Mouse (Mus musculus): ENCODE measurements at regions not wholly inside any gene's neighbourhood (a gene's known extent, or its start where the extent isn't known, plus 50 kb on each side); places are given as distances from the start of the nearest gene placed in this dataset.
A peak's percentile ranks its signal among the peaks of the same experiment; 100 is the strongest.

DNA sequence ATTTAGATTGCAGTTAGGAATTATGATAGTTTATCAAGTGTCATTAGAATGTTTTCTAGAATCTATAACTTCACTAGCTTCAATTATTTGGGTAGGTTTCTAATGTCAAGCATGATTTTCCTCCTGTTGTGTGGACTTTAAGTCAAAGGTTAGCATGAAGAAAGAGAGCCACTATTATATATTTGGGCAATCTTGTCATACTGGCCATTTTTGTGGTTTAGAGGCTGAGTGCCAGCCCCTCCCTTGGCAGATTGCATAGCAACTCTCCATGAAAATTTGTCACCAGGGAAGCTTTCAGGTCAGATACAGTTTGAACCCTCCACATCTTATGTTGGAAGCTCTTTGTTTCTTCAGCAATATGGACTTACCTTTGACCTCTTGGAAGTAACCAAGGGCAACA is 806.7 kb upstream of the Lrrc4c start:
- DNase-seq (ENCODE audit: low spot score) (no peak), ATAC-seq (replicated peaks; ENCODE audit: low FRiP score) (no peak)
- Histone ChIP-seq H3K27ac (ENCODE audit: low read depth, low read length) (no peak overlapping the region), H3K4me3 (ENCODE audit: low read depth, low read length) (no peak overlapping the region), H3K4me1 (replicated peaks; ENCODE audit: control insufficient read depth, insufficient read depth, low read length) (no peaks in the 10 kb centered on the region), H3K4me2 (ENCODE audit: low read depth, low read length, severe bottlenecking) (no peak overlapping the region), H3K27me3 (ENCODE audit: control insufficient read depth, insufficient read depth, low read length) (no peaks in the 10 kb centered on the region), H3K9ac (ENCODE audit: low read length) (no peak overlapping the region), H3K9me3 (ENCODE audit: control insufficient read depth, low read length) (no peaks in the 10 kb centered on the region), H3K36me3 (ENCODE audit: control insufficient read depth, insufficient read depth, low read length) (no peaks in the 10 kb centered on the region)

DNA sequence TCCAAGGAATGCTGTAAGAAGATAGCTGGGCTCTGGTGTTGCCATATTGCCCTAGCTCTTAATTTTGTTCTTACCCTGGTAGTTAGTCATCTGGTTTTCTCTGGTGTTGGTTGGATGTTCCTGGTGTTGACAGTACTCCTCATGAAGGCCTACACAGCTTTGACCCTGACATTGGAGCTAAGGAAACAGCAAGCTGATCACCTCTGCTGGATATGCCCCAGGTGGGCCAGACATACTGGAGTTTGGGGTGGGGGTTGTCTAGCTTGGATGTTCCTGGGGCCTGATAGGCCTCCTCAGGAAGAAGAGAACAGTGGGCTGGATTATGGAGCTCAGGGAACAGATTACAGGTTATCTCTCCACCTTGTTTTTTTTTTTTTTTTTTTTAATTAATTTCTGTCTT is 796.3 kb upstream of the Lrrc4c start:
- DNase-seq (ENCODE audit: low spot score), result no peak
- Histone ChIP-seq H3K27me3 (ENCODE audit: control insufficient read depth, insufficient read depth, low read length) (no peaks in the 10 kb centered on the region), H3K9ac (ENCODE audit: low read length) (no peak overlapping the region), H3K4me1 (replicated peaks; ENCODE audit: control insufficient read depth, insufficient read depth, low read length) (no peaks in the 10 kb centered on the region), H3K36me3 (ENCODE audit: control insufficient read depth, insufficient read depth, low read length) (no peaks in the 10 kb centered on the region), H3K27ac (ENCODE audit: low read depth, low read length) (no peak overlapping the region), H3K9me3 (ENCODE audit: control insufficient read depth, low read length) (no peaks in the 10 kb centered on the region), H3K4me3 (ENCODE audit: low read depth, low read length) (no peak overlapping the region), H3K4me2 (ENCODE audit: low read depth, low read length, severe bottlenecking) (no peak overlapping the region)
- ATAC-seq (replicated peaks; ENCODE audit: low FRiP score), result no peak

DNA sequence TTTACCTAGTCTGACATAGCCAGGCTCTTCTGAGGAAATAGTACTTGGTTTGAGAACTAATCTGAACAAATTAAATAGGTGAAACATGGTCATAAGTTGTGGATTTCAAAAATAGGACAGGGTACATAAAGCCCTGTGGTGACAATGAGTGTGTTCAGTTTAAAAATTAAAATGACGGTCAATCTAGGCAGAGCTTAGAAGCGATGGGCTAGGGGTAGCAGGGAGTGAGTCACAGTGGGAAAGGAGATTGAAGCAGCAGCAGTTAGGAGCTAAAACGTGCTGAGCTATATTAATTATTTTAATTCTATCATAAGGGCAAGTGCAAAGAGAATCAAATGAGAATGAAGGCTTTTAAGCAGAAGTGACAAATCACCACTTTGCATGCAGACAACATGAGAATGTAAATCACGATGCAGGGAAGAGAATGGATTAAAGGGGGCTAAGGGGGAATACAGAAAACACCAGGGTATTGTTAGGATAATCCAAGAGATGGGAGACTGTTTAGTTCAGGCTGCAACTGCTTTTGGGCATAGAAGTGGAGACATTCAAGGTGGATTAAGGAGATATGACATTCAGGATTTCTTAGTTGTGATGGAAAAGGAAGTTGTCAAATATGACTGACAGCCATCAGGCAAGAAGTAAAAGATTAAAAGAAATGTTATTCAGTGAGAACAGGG is 793.2 kb upstream of the Lrrc4c start:
- 51% methylated on average over 4 of the region's 4 CpGs for WGBS
- Histone ChIP-seq H3K36me3 (ENCODE audit: control insufficient read depth, insufficient read depth, low read length) (no peaks in the 10 kb centered on the region), H3K9me3 (ENCODE audit: control insufficient read depth, low read length) (no peaks in the 10 kb centered on the region), H3K27me3 (ENCODE audit: control insufficient read depth, insufficient read depth, low read length) (no peaks in the 10 kb centered on the region), H3K4me1 (replicated peaks; ENCODE audit: control insufficient read depth, insufficient read depth, low read length) (no peaks in the 10 kb centered on the region), H3K4me3 (ENCODE audit: low read depth, low read length) (no peak overlapping the region), H3K4me2 (ENCODE audit: low read depth, low read length, severe bottlenecking) (no peak overlapping the region), H3K9ac (ENCODE audit: low read length) (no peak overlapping the region), H3K27ac (ENCODE audit: low read depth, low read length) (no peak overlapping the region)
- no peak for DNase-seq (ENCODE audit: low spot score)
- ATAC-seq (replicated peaks; ENCODE audit: low FRiP score), result no peak

DNA sequence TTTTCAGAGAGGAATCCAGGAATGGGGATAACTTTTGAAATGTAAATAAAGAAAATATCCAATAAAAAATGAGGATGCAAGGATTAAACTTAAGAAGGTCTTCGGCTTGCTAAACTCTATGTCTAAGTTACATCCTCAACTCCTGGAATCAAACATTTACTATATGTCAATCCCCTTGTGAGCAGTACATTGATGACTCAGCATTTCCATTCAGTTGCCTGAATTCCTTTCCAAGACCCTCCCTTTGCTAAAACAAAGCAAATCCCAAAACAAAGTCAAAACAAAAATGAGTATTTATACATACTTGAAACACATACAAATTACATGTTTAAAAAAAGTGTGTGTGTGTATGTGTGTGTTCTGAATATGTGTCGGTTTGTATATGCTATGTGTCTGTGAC is 753.9 kb upstream of the Lrrc4c start:
- Histone ChIP-seq H3K9ac (ENCODE audit: low read length) (no peak overlapping the region), H3K9me3 (ENCODE audit: control insufficient read depth, low read length) (no peaks in the 10 kb centered on the region), H3K27ac (ENCODE audit: low read depth, low read length) (no peak overlapping the region), H3K4me1 (replicated peaks; ENCODE audit: control insufficient read depth, insufficient read depth, low read length) (no peaks in the 10 kb centered on the region), H3K4me2 (ENCODE audit: low read depth, low read length, severe bottlenecking) (no peak overlapping the region), H3K36me3 (ENCODE audit: control insufficient read depth, insufficient read depth, low read length) (no peaks in the 10 kb centered on the region), H3K27me3 (ENCODE audit: control insufficient read depth, insufficient read depth, low read length) (no peaks in the 10 kb centered on the region), H3K4me3 (ENCODE audit: low read depth, low read length) (no peak overlapping the region)
- DNase-seq (ENCODE audit: low spot score), result no peak
- no peak for ATAC-seq (replicated peaks; ENCODE audit: low FRiP score)
- 84% methylated on average over 2 of the region's 2 CpGs for WGBS

DNA sequence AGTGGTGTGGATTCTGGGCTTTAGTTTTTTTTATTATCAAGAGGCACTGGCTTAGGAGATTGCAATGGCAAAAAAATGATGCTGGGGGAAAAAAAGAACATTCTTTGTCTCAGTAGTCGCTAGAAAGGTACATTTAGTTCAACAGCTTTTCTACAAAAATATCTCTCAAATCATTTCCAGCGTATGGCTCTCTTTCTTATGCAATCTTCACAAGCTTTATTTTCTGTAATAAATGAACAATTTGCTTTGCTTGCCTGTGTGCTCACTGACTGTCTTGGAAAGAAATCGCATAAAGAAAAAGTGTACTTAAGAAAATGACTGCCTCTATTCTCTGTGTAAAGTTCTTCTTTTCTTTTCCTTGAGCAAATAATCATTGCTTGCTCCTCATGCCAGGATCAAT is 742.1 kb upstream of the Lrrc4c start:
- no peak overlapping the region for H3K9ac ChIP-seq (ENCODE audit: low read length)

DNA sequence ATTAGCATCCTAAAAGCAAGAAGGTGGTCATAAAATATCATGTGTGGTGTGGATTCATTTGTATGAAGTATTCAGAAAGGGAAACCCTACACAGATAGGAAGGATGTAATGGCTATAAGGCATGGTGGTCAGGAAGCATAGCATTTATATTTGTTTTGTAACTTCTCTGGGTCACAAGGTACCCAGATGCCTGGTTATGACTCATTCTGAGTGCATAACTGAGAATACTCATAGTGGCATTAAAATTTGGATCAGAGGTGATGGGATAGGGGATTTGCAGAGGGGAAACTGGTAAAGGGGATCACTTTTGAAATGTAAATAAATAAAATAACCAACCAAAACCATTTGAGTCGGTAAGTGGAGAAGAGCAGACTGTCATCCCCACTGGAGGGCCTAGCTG is 738.8 kb upstream of the Lrrc4c start:
- Histone ChIP-seq H3K27ac (ENCODE audit: low read depth, low read length) (no peak overlapping the region), H3K4me3 (ENCODE audit: low read depth, low read length) (no peak overlapping the region), H3K4me1 (replicated peaks; ENCODE audit: control insufficient read depth, insufficient read depth, low read length) (no peaks in the 10 kb centered on the region), H3K9ac (ENCODE audit: low read length) (no peak overlapping the region), H3K27me3 (ENCODE audit: control insufficient read depth, insufficient read depth, low read length) (no peaks in the 10 kb centered on the region), H3K4me2 (ENCODE audit: low read depth, low read length, severe bottlenecking) (no peak overlapping the region), H3K36me3 (ENCODE audit: control insufficient read depth, insufficient read depth, low read length) (no peaks in the 10 kb centered on the region), H3K9me3 (ENCODE audit: control insufficient read depth, low read length) (no peaks in the 10 kb centered on the region)
- 85% methylated on average over 1 of the region's 1 CpGs for WGBS
- ATAC-seq (replicated peaks; ENCODE audit: low FRiP score) (no peak), DNase-seq (ENCODE audit: low spot score) (no peak)

More for the DNA sequence above, 742.1 kb upstream of the Lrrc4c start:
- Histone ChIP-seq H3K9me3 (ENCODE audit: control insufficient read depth, low read length) (no peaks in the 10 kb centered on the region), H3K36me3 (ENCODE audit: control insufficient read depth, insufficient read depth, low read length) (no peaks in the 10 kb centered on the region), H3K27me3 (ENCODE audit: control insufficient read depth, insufficient read depth, low read length) (no peaks in the 10 kb centered on the region), H3K4me1 (replicated peaks; ENCODE audit: control insufficient read depth, insufficient read depth, low read length) (no peaks in the 10 kb centered on the region), H3K4me3 (ENCODE audit: low read depth, low read length) (no peak overlapping the region), H3K4me2 (ENCODE audit: low read depth, low read length, severe bottlenecking) (no peak overlapping the region), H3K27ac (ENCODE audit: low read depth, low read length) (no peak overlapping the region)
- WGBS, result 84% methylated on average over 3 of the region's 3 CpGs
- ATAC-seq (replicated peaks; ENCODE audit: low FRiP score), result no peak
- no peak for DNase-seq (ENCODE audit: low spot score)

DNA sequence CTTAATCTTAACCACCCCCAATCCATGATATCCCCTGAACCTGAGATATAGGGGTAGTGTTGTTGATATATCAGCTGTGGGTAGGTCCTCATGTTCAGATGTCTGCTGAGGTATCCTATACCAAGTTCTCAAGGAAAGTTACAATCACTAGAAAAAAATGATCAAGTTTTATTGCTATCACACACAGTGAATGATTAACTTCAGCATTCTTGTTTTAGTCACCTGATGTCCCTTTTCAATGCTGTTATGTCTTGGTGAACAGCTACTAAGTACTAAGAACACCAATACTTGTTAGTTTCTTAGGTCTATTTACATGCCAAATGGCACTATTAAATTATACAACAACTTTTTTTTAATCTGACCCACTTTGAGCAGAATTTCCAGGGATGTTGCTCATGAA is 732.0 kb upstream of the Lrrc4c start:
- Histone ChIP-seq H3K4me1 (replicated peaks; ENCODE audit: control insufficient read depth, insufficient read depth, low read length) (no peaks in the 10 kb centered on the region), H3K27me3 (ENCODE audit: control insufficient read depth, insufficient read depth, low read length) (no peaks in the 10 kb centered on the region), H3K4me2 (ENCODE audit: low read depth, low read length, severe bottlenecking) (no peak overlapping the region), H3K9me3 (ENCODE audit: control insufficient read depth, low read length) (no peaks in the 10 kb centered on the region), H3K36me3 (ENCODE audit: control insufficient read depth, insufficient read depth, low read length) (no peaks in the 10 kb centered on the region), H3K27ac (ENCODE audit: low read depth, low read length) (no peak overlapping the region), H3K4me3 (ENCODE audit: low read depth, low read length) (no peak overlapping the region), H3K9ac (ENCODE audit: low read length) (no peak overlapping the region)
- DNase-seq (ENCODE audit: low spot score) (no peak), ATAC-seq (replicated peaks; ENCODE audit: low FRiP score) (no peak)

DNA sequence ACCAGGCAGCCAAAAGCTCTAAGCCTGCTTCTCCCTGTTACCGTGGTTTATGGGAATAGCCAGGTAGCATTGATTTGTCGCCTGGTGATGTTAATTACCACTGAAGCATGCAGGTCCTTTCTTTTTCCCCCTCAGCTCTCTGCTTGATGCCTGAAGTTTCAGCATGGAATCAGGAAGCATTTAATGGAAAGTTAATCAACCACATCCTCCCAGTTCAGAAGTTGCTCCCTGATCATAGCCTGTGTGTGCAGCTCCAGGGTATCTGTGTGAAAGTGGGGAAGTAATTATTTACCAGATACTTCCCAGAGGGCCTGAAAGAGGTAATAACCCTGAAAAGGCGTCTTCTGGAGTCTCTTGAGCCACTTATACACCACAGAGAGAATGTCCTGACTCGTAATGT is 730.9 kb upstream of the Lrrc4c start:
- 15% methylated on average over 4 of the region's 4 CpGs for WGBS
- Histone ChIP-seq H3K27me3 (ENCODE audit: control insufficient read depth, insufficient read depth, low read length) (no peaks in the 10 kb centered on the region), H3K4me2 (ENCODE audit: low read depth, low read length, severe bottlenecking) (no peak overlapping the region), H3K4me1 (replicated peaks; ENCODE audit: control insufficient read depth, insufficient read depth, low read length) (no peaks in the 10 kb centered on the region), H3K9me3 (ENCODE audit: control insufficient read depth, low read length) (no peaks in the 10 kb centered on the region), H3K36me3 (ENCODE audit: control insufficient read depth, insufficient read depth, low read length) (no peaks in the 10 kb centered on the region), H3K27ac (ENCODE audit: low read depth, low read length) (no peak overlapping the region), H3K9ac (ENCODE audit: low read length) (no peak overlapping the region), H3K4me3 (ENCODE audit: low read depth, low read length) (no peak overlapping the region)
- DNase-seq (ENCODE audit: low spot score) (no peak), ATAC-seq (replicated peaks; ENCODE audit: low FRiP score) (no peak)

DNA sequence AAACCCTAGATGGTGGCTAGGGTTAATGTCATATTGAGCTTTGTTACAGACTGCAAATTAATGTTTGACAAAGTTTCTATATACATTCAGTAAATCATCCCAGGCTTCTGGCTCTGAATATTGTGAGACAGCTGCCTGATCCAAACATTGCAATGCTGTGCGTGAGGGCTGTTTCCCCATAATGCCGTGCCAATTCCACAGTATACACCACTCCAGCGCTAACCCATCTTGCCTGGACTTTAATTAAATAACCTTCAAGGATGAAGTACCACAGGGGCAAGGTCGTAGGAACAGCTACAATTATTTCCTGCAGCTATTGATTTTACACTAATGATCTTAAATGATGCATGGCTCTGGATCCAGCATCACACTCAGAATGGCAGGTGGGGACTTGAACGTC is 704.6 kb upstream of the Lrrc4c start:
- DNase-seq (ENCODE audit: low spot score) (no peak), ATAC-seq (replicated peaks; ENCODE audit: low FRiP score) (peak; percentile 44; the same call in 1 of the 2 replicates)
- 86% methylated on average over 5 of the region's 5 CpGs for WGBS

More for the DNA sequence above, 704.6 kb upstream of the Lrrc4c start:
- Histone ChIP-seq H3K4me1 (replicated peaks; ENCODE audit: control insufficient read depth, insufficient read depth, low read length) (no peaks in the 10 kb centered on the region), H3K4me2 (ENCODE audit: low read depth, low read length, severe bottlenecking) (no peak overlapping the region), H3K4me3 (ENCODE audit: low read depth, low read length) (no peak overlapping the region), H3K9ac (ENCODE audit: low read length) (no peak overlapping the region), H3K36me3 (ENCODE audit: control insufficient read depth, insufficient read depth, low read length) (no peaks in the 10 kb centered on the region), H3K27me3 (ENCODE audit: control insufficient read depth, insufficient read depth, low read length) (no peaks in the 10 kb centered on the region), H3K9me3 (ENCODE audit: control insufficient read depth, low read length) (no peaks in the 10 kb centered on the region), H3K27ac (ENCODE audit: low read depth, low read length) (no peak overlapping the region)

All from forebrain, embryonic 11.5 days (tissue).